Mouse (Mus musculus) heart, postnatal 0 days (tissue): ENCODE data around the gene Hltf. TPM values are rescaled to one million over a fixed set of nuclear protein-coding genes. Genes with fewer than 3 reads are reported as not detected.
A peak's percentile ranks its signal among the peaks of the same experiment; 100 is the strongest.

Source experiments
- ATAC-seq: fragments of 200-750 bp; cut with Nextera tagmentation; 2 replicates; pipeline ENCODE4 v1.8.0; 2017; ENCODE audit warnings: low read depth, moderate number of reproducible peaks, moderate library complexity; ENCODE audit not compliant: insufficient read depth
- DNase-seq: peaks from one replicate; pipeline ENCODE4 v3.0.0-alpha.2; 2016; ENCODE audit warnings: low spot score
- H3K27ac ChIP-seq: fragments of 300-500 bp; sonication (generic); 2 replicates; pipeline ENCODE4 v1.5.1; 2014; ENCODE audit warnings: low read depth, mild to moderate bottlenecking
- H3K27me3 ChIP-seq: fragments of 300-500 bp; sonication (generic); 2 replicates; pipeline ENCODE4 v1.6.1; 2014; ENCODE audit warnings: low read length, mixed read lengths; ENCODE audit not compliant: control insufficient read depth, insufficient read depth
- H3K36me3 ChIP-seq: fragments of 300-500 bp; sonication (generic); replicated peaks from 2 replicates; pipeline ENCODE4 v1.6.1; 2014; ENCODE audit warnings: low read length, mixed read lengths; ENCODE audit not compliant: control insufficient read depth, insufficient read depth
- H3K4me1 ChIP-seq: fragments of 300-500 bp; sonication (generic); 2 replicates; pipeline ENCODE4 v1.6.1; 2014; ENCODE audit warnings: antibody characterized with exemption; ENCODE audit not compliant: control insufficient read depth, insufficient read depth
- H3K4me2 ChIP-seq: fragments of 300-500 bp; sonication (generic); 2 replicates; pipeline ENCODE4 v1.6.1; 2014; ENCODE audit warnings: low read depth, mild to moderate bottlenecking, low read length, moderate library complexity
- H3K4me3 ChIP-seq: fragments of 300-500 bp; sonication (generic); 2 replicates; pipeline ENCODE4 v1.5.1; 2014; ENCODE audit warnings: low read depth, low read length
- H3K9ac ChIP-seq: fragments of 300-500 bp; sonication (generic); replicated peaks from 2 replicates; pipeline ENCODE4 v1.6.1; 2014; ENCODE audit warnings: low read depth, low read length, mixed read lengths
- H3K9me3 ChIP-seq: fragments of 300-500 bp; sonication (generic); replicated peaks from 2 replicates; pipeline ENCODE4 v1.6.1; 2016; ENCODE audit warnings: low read length; ENCODE audit not compliant: control insufficient read depth
- CTCF ChIP-seq: IDR thresholded peaks from 2 replicates; pipeline ENCODE4 v1.5.1; 2016; ENCODE audit warnings: antibody characterized with exemption, control low read depth, low read depth
- EP300 ChIP-seq: IDR thresholded peaks from 2 replicates; pipeline ENCODE4 v1.6.1; 2016; ENCODE audit warnings: antibody characterized with exemption, low read depth
- WGBS: fragments of 180-500 bp; shearing (Covaris S2); extraction: QIAGEN DNeasy Blood & Tissue Kit; methylation state at CpG from one replicate; pipeline ENCODE4 v1.1.7; 2014; 5-methylcytosine and 5-hydroxymethylcytosine counted together
- polyA plus RNA-seq: library from polyadenylated mRNA; unstranded; fragments of >200 nt; fragmentation: Nextera tagmentation; extraction: Ambion mirVana; gene quantifications from 2 replicates; pipeline ENCODE4 v1.2.1, GENCODE M21; 2015
- total RNA-seq: library from RNA; depleted of rRNA; stranded (reverse); fragments of >200 nt; gene quantifications from 2 replicates; pipeline ENCODE4 v1.2.3, GENCODE M21; 2014; ENCODE audit warnings: low replicate concordance

The Hltf gene
- total and polyA plus RNA-seq, 2 experiments from 2014 or later, result 8.9 to 9.6 TPM

DNA sequence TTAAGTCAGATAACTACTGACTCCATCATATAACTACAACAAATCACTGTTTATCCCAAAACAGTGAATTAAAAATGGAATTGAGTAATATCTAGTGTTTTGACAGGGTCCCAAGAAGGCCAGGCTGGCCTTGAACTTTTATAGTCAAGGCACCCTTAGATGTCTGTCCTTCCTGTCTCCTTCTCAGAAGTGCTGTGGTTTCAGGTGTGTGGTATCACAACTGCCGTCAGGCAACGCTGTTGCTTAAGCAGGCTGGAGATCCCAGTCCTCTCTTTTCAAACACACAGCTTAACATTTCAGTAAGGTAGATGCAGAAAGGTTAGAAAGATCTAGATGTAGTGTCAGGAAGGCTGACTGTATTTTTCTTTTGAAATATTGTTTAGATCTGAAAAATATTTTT, 84.5 kb downstream of the Hltf start:
- no peak overlapping the region for H3K9ac ChIP-seq
- no peak overlapping the region for H3K4me2 ChIP-seq
- no peaks in the 10 kb centered on the region for H3K27me3 ChIP-seq
- H3K4me3 ChIP-seq, result no peak overlapping the region
- H3K36me3 ChIP-seq, result peaks cover 59% of the 10 kb centered on the region
- no peak for TF ChIP-seq CTCF
- TF ChIP-seq EP300, result no peak
- H3K27ac ChIP-seq, result peak overlapping the region; percentile 43; the same call in 1 of the 2 replicates
- no peak for ATAC-seq
- no peaks in the 10 kb centered on the region for H3K9me3 ChIP-seq
- H3K4me1 ChIP-seq, result peaks cover 32% of the 10 kb centered on the region
- WGBS, result 44% methylated on average over 2 of the region's 2 CpGs
- no peak for DNase-seq

DNA sequence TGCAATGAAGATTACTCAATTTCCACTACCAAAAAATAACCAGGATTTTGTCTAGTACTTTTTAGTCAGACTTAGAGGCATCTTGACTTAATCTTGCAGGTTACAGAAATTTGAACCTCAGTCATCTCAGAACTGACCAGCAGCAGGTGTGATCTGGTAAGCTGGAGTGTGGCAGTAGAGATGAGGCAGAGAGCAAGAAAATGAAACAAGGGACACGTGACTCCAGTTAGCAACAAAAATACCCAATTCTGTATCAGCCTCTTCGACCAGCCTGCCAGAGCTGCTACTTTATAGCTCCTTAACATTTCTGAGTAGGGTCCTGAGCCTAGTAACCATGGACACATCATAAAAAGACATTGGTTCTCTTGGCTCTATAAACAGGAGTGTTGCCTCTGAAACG, 85.0 kb downstream of the Hltf start:
- no peak overlapping the region for H3K4me3 ChIP-seq
- H3K4me2 ChIP-seq, result no peak overlapping the region
- TF ChIP-seq CTCF, result no peak
- TF ChIP-seq EP300, result no peak
- H3K4me1 ChIP-seq, result peaks cover 32% of the 10 kb centered on the region
- H3K27ac ChIP-seq, result no peak overlapping the region
- no peaks in the 10 kb centered on the region for H3K27me3 ChIP-seq
- DNase-seq (no peak), ATAC-seq (no peak)
- no peaks in the 10 kb centered on the region for H3K9me3 ChIP-seq
- WGBS, result 40% methylated on average over 3 of the region's 3 CpGs
- H3K9ac ChIP-seq, result no peak overlapping the region
- H3K36me3 ChIP-seq, result peaks cover 55% of the 10 kb centered on the region

DNA sequence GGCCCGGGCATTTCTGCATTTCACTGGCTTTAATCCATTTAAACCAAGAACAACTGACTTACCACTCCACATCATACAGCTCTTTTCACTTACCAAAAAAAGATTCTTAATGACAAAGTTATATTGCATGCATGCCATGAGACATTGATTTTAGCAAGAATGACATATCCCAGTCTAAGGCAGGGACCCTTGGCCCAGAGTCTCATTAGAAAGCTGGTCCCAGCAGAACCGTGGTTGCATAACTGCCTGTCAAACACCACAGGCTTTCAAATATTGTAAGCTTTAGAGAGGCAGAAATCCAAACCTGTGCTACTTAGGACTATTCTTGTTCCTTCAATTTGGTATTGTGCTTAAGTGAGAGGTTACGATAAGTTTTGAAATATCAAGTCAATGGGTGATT, 86.1 kb downstream of the Hltf start:
- no peak overlapping the region for H3K9ac ChIP-seq
- H3K4me3 ChIP-seq, result no peak overlapping the region
- H3K27me3 ChIP-seq, result no peaks in the 10 kb centered on the region
- TF ChIP-seq EP300 (no peak), CTCF (no peak)
- H3K27ac ChIP-seq, result no peak overlapping the region
- WGBS, result 62% methylated on average over 3 of the region's 3 CpGs
- no peaks in the 10 kb centered on the region for H3K9me3 ChIP-seq
- no peak overlapping the region for H3K4me2 ChIP-seq
- ATAC-seq, result no peak
- peaks cover 53% of the 10 kb centered on the region for H3K36me3 ChIP-seq
- peaks cover 36% of the 10 kb centered on the region for H3K4me1 ChIP-seq
- DNase-seq, result no peak

DNA sequence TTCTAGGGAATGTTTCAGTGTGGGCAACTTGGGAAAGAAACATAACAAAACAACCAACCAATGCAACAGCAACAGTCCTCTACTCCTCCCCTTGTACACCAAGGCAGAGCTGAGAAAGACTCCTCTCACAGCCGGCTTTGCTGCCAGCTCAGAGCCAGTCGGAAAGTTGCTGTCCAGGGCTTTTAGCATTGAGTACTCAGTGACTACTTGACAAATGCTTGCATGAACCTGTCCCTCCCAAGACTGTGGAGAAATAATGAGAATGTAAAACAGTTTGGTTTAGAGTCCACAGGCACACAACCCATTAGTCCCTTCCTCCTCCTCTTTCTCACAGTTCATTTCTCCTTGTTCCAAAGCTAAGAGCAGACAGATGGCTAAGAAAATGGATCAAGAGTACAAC, 86.8 kb downstream of the Hltf start:
- ATAC-seq (no peak), DNase-seq (no peak)
- H3K4me3 ChIP-seq, result no peak overlapping the region
- H3K9me3 ChIP-seq, result no peaks in the 10 kb centered on the region
- TF ChIP-seq CTCF (no peak), EP300 (no peak)
- no peak overlapping the region for H3K9ac ChIP-seq
- H3K4me1 ChIP-seq, result peaks cover 42% of the 10 kb centered on the region
- 17% methylated on average over 2 of the region's 2 CpGs for WGBS
- H3K36me3 ChIP-seq, result peaks cover 53% of the 10 kb centered on the region
- peak overlapping the region; percentile 48 for H3K27ac ChIP-seq
- no peak overlapping the region for H3K4me2 ChIP-seq
- no peaks in the 10 kb centered on the region for H3K27me3 ChIP-seq

DNA sequence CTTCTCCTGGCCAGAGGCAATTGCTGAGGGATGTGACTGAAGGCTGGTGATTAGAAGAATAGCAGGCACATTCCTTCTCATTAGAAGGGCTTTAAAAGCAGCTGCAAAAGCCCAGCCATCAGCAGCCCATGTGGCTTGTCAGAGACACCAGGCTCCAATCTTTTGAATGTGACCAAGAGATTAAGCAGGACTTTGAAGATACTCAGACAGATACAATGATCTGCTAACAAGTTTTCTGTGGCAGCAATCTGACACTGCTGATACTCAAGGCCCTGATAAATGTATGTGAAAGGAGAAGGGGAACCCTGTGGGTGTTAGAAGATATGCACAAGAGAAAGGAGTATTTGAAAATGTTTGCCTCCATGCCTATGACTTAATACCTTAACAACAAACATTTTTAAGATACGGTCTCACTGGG, 88.1 kb downstream of the Hltf start:
- Histone ChIP-seq H3K27me3 (no peaks in the 10 kb centered on the region), H3K36me3 (peaks cover 55% of the 10 kb centered on the region), H3K4me3 (no peak overlapping the region), H3K9ac (no peak overlapping the region), H3K4me1 (peaks cover 54% of the 10 kb centered on the region), H3K27ac (peak overlapping the region; percentile 72), H3K9me3 (no peaks in the 10 kb centered on the region), H3K4me2 (no peak overlapping the region)
- DNase-seq (peak; percentile 81), ATAC-seq (peak; percentile 69)
- 16% methylated on average over 1 of the region's 1 CpGs for WGBS
- TF ChIP-seq EP300 (no peak), CTCF (no peak)

DNA sequence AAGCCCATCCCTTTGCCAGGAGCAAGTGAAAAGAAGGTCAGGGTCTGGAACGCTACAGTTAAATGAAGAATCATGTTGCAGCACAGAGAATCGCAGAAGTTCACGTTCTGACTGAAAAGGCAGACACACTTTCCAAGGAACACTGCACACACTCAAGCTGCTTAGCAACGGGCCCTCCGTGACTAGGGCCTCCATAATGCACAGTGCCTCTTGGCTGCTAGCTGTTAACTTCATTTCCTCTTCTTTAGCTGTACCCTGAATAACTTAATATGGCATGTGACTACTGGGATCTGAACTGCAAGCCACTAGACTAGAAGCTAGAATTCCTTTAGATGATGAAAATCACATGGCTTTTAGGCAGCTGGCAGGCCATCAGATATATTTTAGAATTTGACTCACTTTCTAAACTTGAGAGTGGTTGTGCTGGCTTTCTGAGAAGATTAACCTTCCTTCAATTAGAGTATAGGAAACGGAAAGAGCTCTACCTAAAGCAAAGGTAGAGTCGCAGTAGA, 89.3 kb downstream of the Hltf start:
- peaks cover 57% of the 10 kb centered on the region for H3K4me1 ChIP-seq
- ATAC-seq, result no peak

More for the DNA sequence above, 89.3 kb downstream of the Hltf start:
- 39% methylated on average over 7 of the region's 7 CpGs for WGBS
- H3K4me3 ChIP-seq, result no peak overlapping the region
- H3K36me3 ChIP-seq, result peaks cover 62% of the 10 kb centered on the region
- no peaks in the 10 kb centered on the region for H3K27me3 ChIP-seq
- H3K9ac ChIP-seq, result no peak overlapping the region
- DNase-seq, result no peak
- peak overlapping the region; percentile 72 for H3K27ac ChIP-seq
- H3K4me2 ChIP-seq, result no peak overlapping the region
- no peaks in the 10 kb centered on the region for H3K9me3 ChIP-seq
- TF ChIP-seq CTCF, result no peak
- no peak for TF ChIP-seq EP300
